Comparison of ENCODE assay signal across 8 mouse cellular contexts in genomic region chr19:38264505-38265500, GRCm38 (mm10). TPM values are rescaled to one million over a fixed set of nuclear protein-coding genes. Genes with fewer than 3 reads are reported as not detected.
A peak's percentile ranks its signal among the peaks of the same experiment; 100 is the strongest.
DNase-seq lines count a peak whose midpoint lies in the region; ATAC-seq lines count a peak whose summit lies in the region.

TSS of gene Lgi1 (plus strand) at chr19:38264536.

- no peaks in the 10 kb centered on the region for H3K9me3 ChIP-seq in embryonic facial prominence, embryonic 11.5 days (replicated peaks; ENCODE audit: control insufficient read depth, low read length)
- H3K9me3 ChIP-seq in neural tube, embryonic 12.5 days, result no peaks in the 10 kb centered on the region

- no peak for ATAC-seq in embryonic facial prominence, embryonic 11.5 days (replicated peaks; ENCODE audit: insufficient number of reproducible peaks, low FRiP score, low TSS enrichment, low read depth)
- ATAC-seq in neural tube, embryonic 12.5 days (ENCODE audit: low FRiP score, low read depth), result peak; percentile 72; the same call in 1 of the 2 replicates

- WGBS in embryonic facial prominence, embryonic 11.5 days, result 28% methylated on average over 21 of the region's 21 CpGs
- 35% methylated on average over 21 of the region's 21 CpGs for WGBS in neural tube, embryonic 12.5 days

- H3K27me3 ChIP-seq in embryonic facial prominence, embryonic 11.5 days (ENCODE audit: control insufficient read depth, insufficient read depth, low read length), result no peaks in the 10 kb centered on the region
- no peaks in the 10 kb centered on the region for H3K27me3 ChIP-seq in neural tube, embryonic 12.5 days (replicated peaks)

- H3K36me3 ChIP-seq in embryonic facial prominence, embryonic 11.5 days (replicated peaks; ENCODE audit: control insufficient read depth, insufficient read depth, low read depth, low read length), result no peaks in the 10 kb centered on the region
- no peaks in the 10 kb centered on the region for H3K36me3 ChIP-seq in neural tube, embryonic 12.5 days

- DNase-seq in adrenal gland, postnatal 25 days, result peak; percentile 6
- no peak for DNase-seq in adrenal gland, adult 8-10 months
- peak; percentile 14 for DNase-seq in ES-CJ7 (ENCODE audit: low read depth, low spot score)
- DNase-seq in embryonic facial prominence, embryonic 11.5 days (ENCODE audit: low spot score), result peak; percentile 34
- peak in 1 of 2 experiments; percentile 67 for DNase-seq in layer of hippocampus, adult 18-20 months (ENCODE audit: low spot score in 2 of 2)
- DNase-seq in ovary, postnatal 14 days (ENCODE audit: low spot score), result no peak
- no peak for DNase-seq in yolk sac, embryonic 10.5 days (ENCODE audit: low spot score)

- H3K27ac ChIP-seq in embryonic facial prominence, embryonic 11.5 days (replicated peaks; ENCODE audit: low read depth, low read length), result no peak within 1 kb of the TSS
- no peak within 1 kb of the TSS for H3K27ac ChIP-seq in neural tube, embryonic 12.5 days

- H3K4me1 ChIP-seq in embryonic facial prominence, embryonic 11.5 days (ENCODE audit: control insufficient read depth, insufficient read depth, low read length), result no peaks in the 10 kb centered on the region
- peaks cover 7% of the 10 kb centered on the region; the same call in 1 of the 2 replicates for H3K4me1 ChIP-seq in neural tube, embryonic 12.5 days

- no peak within 1 kb of the TSS for H3K9ac ChIP-seq in embryonic facial prominence, embryonic 11.5 days (replicated peaks; ENCODE audit: low read length)
- H3K9ac ChIP-seq in neural tube, embryonic 12.5 days, result 0 out of 2 replicates have a peak within 1 kb of the TSS, but pooled peaks have one; percentile 23

- H3K4me3 ChIP-seq in embryonic facial prominence, embryonic 11.5 days (ENCODE audit: low read depth, low read length), result no peak within 1 kb of the TSS
- H3K4me3 ChIP-seq in neural tube, embryonic 12.5 days, result no peak within 1 kb of the TSS

- H3K4me2 ChIP-seq in embryonic facial prominence, embryonic 11.5 days (ENCODE audit: low read depth, low read length), result peak within 1 kb of the TSS; percentile 1
- H3K4me2 ChIP-seq in neural tube, embryonic 12.5 days (replicated peaks), result peak within 1 kb of the TSS; percentile 51

RNA-seq across cellular contexts. Expression of gene Lgi1, which starts in this region (rescaled TPM):
- total RNA-seq in adrenal gland, postnatal 25 days (2021), result 1.2 and 2.0 TPM in 2 replicates
- total RNA-seq in adrenal gland, adult 8-10 months (2022), result under 1 TPM; 0.42 to 0.84 (median 0.56) TPM
- polyA plus RNA-seq in embryonic facial prominence, embryonic 11.5 days (2014; fragmentation: Nextera tagmentation; extraction: Ambion mirVana), result 1.4 and 2.3 TPM in 2 replicates
- total RNA-seq in layer of hippocampus, adult 18-20 months (2021), result 100 to 1,000 TPM; 169 to 170 TPM
- polyA plus RNA-seq in neural tube, embryonic 12.5 days (2016; fragmentation: Nextera tagmentation; extraction: Ambion mirVana), result 4.0 and 4.4 TPM in 2 replicates

Comparison
In these comparisons a context has a peak if more than half of its experiments do, and no peak if none do; other contexts are left out.
1. RNA of gene Lgi1 (total RNA-seq): 169 to 170 TPM in layer of hippocampus, adult 18-20 months; 1.2 to 2.0 TPM in adrenal gland, postnatal 25 days and 0.42 to 0.84 TPM in adrenal gland, adult 8-10 months; every median in the first group is over 10 times any median in the second.
2. DNase-seq: peak in adrenal gland, postnatal 25 days (single experiment), ES-CJ7 (single experiment) and embryonic facial prominence, embryonic 11.5 days (single experiment); none in adrenal gland, adult 8-10 months (single experiment), ovary, postnatal 14 days (single experiment) and yolk sac, embryonic 10.5 days (single experiment).